Mouse (Mus musculus) kidney, embryonic 15.5 days (tissue): ENCODE results near the gene Cpsf4l. TPM values are rescaled to one million over a fixed set of nuclear protein-coding genes. Genes with fewer than 3 reads are reported as not detected.

Experiments
- ATAC-seq: fragments of 200-750 bp; cut with Nextera tagmentation; replicated peaks from 2 replicates; pipeline ENCODE4 v1.8.0; 2017; ENCODE audit warnings: moderate TSS enrichment; ENCODE audit not compliant: low FRiP score
- H3K27ac ChIP-seq: fragments of 300-500 bp; sonication (generic); 2 replicates; pipeline ENCODE4 v1.5.1; 2015; ENCODE audit warnings: mild to moderate bottlenecking, inconsistent platforms
- H3K27me3 ChIP-seq: fragments of 300-500 bp; sonication (generic); 2 replicates; pipeline ENCODE4 v1.6.1; 2015; ENCODE audit warnings: inconsistent platforms
- H3K36me3 ChIP-seq: fragments of 300-500 bp; sonication (generic); 2 replicates; pipeline ENCODE4 v1.6.1; 2015; ENCODE audit warnings: inconsistent platforms
- H3K4me1 ChIP-seq: fragments of 300-500 bp; sonication (generic); 2 replicates; pipeline ENCODE4 v1.6.1; 2015; ENCODE audit warnings: inconsistent platforms
- H3K4me2 ChIP-seq: fragments of 300-500 bp; sonication (generic); 2 replicates; pipeline ENCODE4 v1.6.1; 2015; ENCODE audit warnings: moderate library complexity, mild to moderate bottlenecking, inconsistent platforms
- H3K4me3 ChIP-seq: fragments of 300-500 bp; sonication (generic); replicated peaks from 2 replicates; pipeline ENCODE4 v1.5.1; 2015; ENCODE audit warnings: mild to moderate bottlenecking, inconsistent platforms
- H3K9ac ChIP-seq: fragments of 300-500 bp; sonication (generic); 2 replicates; pipeline ENCODE4 v1.6.1; 2015; ENCODE audit warnings: mild to moderate bottlenecking, inconsistent platforms
- H3K9me3 ChIP-seq: fragments of 300-500 bp; sonication (generic); replicated peaks from 2 replicates; pipeline ENCODE4 v1.6.1; 2016; ENCODE audit warnings: inconsistent platforms
- WGBS: fragments of 180-500 bp; shearing (Covaris S2); methylation state at CpG from one replicate; pipeline ENCODE4 v1.1.7; 2015; ENCODE audit warnings: mixed read lengths; 5-methylcytosine and 5-hydroxymethylcytosine counted together
- polyA plus RNA-seq: library from polyadenylated mRNA; unstranded; fragments of >200 nt; fragmentation: Nextera tagmentation; extraction: Ambion mirVana; gene quantifications from 2 replicates; pipeline ENCODE4 v1.2.1, GENCODE M21; 2015

The Cpsf4l gene
- polyA plus RNA-seq, 1 experiment from 2014 or later: 0.74 TPM

DNA sequence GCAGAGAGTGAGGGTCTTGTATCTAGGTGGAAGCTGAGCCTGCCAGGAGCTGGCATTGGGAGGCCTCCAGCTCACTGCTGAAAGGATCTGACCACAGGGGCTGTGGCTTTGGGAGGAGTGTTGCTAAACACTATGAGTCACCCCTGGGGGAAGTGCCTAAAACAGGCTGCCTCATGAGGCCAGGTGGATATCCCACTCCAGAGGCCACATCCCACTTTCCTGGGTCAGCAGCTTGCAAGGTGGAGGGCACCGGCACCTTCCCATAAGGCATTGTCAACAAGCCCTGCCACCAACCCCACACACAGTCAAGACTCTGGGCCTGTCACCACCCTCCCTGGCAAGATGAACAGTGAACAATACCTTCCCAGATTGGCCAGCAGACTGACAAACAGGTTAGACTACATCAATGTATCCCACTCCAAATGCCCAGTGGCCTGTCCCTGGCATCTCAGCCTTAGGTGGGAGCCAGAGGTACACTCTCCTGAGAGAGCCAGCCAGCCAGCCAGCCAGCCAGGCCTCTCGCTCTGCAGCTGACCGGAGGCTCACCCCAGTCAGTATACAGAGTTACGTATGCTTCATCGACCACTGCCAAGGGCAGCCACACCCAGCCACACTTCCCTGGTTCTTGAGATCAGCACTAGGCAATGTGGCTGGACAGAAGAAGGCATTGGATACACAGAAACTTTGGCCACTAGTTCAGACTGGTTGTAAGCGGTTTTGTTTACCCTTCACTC lies 24.0 kb upstream of the Cpsf4l start:
- ATAC-seq: peak; percentile 73
- peaks cover 99% of the 10 kb centered on the region for H3K4me1 ChIP-seq
- H3K9ac ChIP-seq: no peak overlapping the region
- H3K9me3 ChIP-seq: no peaks in the 10 kb centered on the region
- H3K27me3 ChIP-seq: no peaks in the 10 kb centered on the region
- H3K36me3 ChIP-seq: peaks cover 10% of the 10 kb centered on the region
- 0 out of 2 replicates have a peak overlapping the region, but pooled peaks have one; percentile 1 for H3K4me2 ChIP-seq
- no peak overlapping the region for H3K4me3 ChIP-seq
- WGBS: 45% methylated on average over 6 of the region's 6 CpGs
- peak overlapping the region; percentile 86 for H3K27ac ChIP-seq

DNA sequence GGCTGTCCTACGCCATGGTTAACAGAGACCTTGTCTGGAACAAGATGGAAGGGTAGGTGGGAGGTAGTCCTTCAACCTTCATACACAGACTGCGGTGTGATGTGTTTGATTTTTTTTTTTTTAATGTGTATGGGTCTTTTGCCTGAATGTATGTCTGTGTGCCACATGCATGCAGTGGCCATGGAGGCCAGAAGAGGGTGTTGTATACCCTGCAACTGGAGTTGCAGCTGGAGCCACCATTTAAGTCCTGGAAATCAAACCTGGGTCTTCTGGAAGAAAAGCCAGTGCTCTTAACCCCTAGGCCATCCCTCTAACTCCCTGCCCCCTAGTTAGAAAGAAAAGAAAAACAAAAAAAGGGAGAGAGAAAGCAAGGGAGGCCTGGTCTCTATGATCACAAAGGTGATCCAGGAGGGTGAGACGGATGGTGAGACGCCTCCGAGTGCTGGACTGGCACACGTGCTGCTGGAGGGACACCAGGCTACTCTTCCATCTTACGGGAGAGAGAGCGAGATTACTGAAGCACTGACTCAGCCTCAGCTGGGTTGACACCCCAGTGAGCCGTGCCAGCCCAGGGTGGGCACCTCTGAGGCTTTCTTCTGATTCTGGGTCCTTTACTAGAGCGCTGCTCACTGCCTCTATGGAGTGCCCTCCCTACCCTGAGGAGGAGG lies 22.3 kb upstream of the Cpsf4l start:
- Histone ChIP-seq H3K4me2 (no peak overlapping the region), H3K9me3 (no peaks in the 10 kb centered on the region), H3K9ac (no peak overlapping the region), H3K27me3 (no peaks in the 10 kb centered on the region), H3K4me3 (no peak overlapping the region), H3K36me3 (peaks cover 26% of the 10 kb centered on the region), H3K4me1 (peaks cover 100% of the 10 kb centered on the region), H3K27ac (0 out of 2 replicates have a peak overlapping the region, but pooled peaks have one; percentile 86)
- 87% methylated on average over 10 of the region's 10 CpGs for WGBS
- ATAC-seq: no peak

DNA sequence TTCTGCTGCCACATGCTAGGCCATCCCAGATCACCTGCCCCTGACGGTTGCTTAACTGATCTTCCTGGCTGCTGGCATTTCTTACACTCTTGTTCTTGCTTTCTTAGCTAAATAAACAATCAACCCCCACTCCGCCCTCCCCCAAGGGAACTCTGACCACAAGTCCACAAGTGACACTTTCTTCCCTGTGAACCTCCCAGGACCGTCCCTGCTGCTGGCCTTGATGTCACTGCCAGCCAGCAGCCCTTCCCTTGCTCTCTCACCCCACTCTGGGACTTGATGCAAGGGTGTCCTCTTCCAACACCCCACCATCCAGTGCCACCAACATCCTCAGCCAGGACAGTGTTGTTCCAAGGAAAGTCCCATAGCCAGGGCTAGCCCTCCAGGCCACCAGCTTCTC lies 21.1 kb upstream of the Cpsf4l start:
- 34% methylated on average over 3 of the region's 3 CpGs for WGBS
- Histone ChIP-seq H3K4me3 (no peak overlapping the region), H3K4me1 (peaks cover 100% of the 10 kb centered on the region)

DNA sequence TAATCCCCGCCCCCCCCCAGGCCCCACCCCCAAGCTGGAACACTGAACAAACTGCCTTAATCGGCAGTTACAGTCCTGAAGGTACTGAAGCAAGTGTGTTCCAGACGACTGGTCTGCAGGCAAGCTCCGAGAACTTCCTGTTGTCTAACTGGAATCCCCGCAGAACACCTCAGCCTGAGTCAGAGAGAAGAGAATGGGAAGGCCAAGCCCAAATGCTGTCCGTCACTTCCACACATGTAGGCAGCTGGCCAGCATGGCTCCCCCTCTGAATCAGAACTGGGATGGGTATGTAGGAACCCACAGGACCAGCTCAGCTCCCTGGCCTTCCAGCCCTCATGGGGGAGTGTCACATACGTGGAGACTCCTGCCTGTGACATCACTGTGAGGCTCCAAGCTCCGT lies 20.1 kb upstream of the Cpsf4l start:
- 26% methylated on average over 8 of the region's 8 CpGs for WGBS

More for the DNA sequence above, 21.1 kb upstream of the Cpsf4l start:
- no peaks in the 10 kb centered on the region for H3K27me3 ChIP-seq
- H3K27ac ChIP-seq: peak overlapping the region; percentile 84; the same call in 1 of the 2 replicates
- ATAC-seq: no peak
- no peaks in the 10 kb centered on the region for H3K9me3 ChIP-seq
- H3K9ac ChIP-seq: no peak overlapping the region
- H3K36me3 ChIP-seq: peaks cover 36% of the 10 kb centered on the region
- no peak overlapping the region for H3K4me2 ChIP-seq

DNA sequence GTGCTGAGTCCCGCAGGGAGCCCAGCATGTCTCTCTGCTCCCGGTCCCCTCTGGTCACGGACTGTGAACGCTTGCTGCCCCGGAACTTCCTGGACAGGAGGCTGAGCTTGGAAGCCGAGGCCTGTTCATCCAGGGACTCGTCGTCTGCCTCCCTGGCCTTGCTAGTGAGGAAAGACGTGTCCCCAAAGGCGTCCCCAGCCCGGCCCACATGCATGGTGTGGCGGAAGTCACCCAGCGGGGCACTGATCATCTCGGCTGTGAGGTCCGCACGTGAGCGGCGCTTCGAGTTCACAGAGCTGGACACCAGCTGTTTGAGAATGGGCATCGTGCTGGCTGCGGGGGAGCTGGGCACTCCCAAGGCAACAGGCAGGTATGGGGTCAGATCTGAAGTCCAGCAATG lies 19.4 kb upstream of the Cpsf4l start:
- peaks cover 48% of the 10 kb centered on the region for H3K36me3 ChIP-seq
- H3K27ac ChIP-seq: peak overlapping the region; percentile 84
- no peaks in the 10 kb centered on the region for H3K9me3 ChIP-seq
- 60% methylated on average over 21 of the region's 21 CpGs for WGBS
- H3K9ac ChIP-seq: no peak overlapping the region
- H3K4me3 ChIP-seq: no peak overlapping the region
- H3K27me3 ChIP-seq: no peaks in the 10 kb centered on the region
- no peak for ATAC-seq
- H3K4me2 ChIP-seq: no peak overlapping the region
- peaks cover 92% of the 10 kb centered on the region for H3K4me1 ChIP-seq

More for the DNA sequence above, 20.1 kb upstream of the Cpsf4l start:
- Histone ChIP-seq H3K4me3 (no peak overlapping the region), H3K27me3 (no peaks in the 10 kb centered on the region), H3K9me3 (no peaks in the 10 kb centered on the region), H3K4me1 (peaks cover 98% of the 10 kb centered on the region), H3K9ac (no peak overlapping the region), H3K27ac (peak overlapping the region; percentile 84), H3K4me2 (no peak overlapping the region), H3K36me3 (peaks cover 43% of the 10 kb centered on the region)
- no peak for ATAC-seq

DNA sequence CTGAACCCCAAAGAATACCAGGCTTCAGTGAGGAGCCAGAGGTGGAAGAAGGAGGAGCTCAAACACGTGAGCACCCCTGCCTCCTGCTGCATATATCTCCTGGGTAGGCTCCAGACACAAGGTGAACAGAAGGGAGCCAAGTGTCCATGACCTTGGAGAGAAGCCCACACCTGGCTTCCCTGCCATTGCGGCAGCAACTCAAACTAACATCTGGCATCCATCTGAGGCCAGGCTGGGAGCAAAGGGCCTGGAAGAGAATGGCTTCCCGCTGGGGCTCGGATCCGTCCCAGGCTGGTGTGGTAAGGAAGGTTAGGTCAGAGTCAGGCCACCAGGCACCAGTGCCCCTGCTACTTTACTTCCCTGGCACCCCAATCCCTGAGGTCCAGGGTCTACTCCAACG lies 18.2 kb upstream of the Cpsf4l start:
- H3K4me2 ChIP-seq: no peak overlapping the region
- no peak overlapping the region for H3K9ac ChIP-seq
- H3K27ac ChIP-seq: peak overlapping the region; percentile 84
- H3K4me3 ChIP-seq: no peak overlapping the region
- H3K9me3 ChIP-seq: no peaks in the 10 kb centered on the region
- ATAC-seq: no peak
- peaks cover 48% of the 10 kb centered on the region for H3K36me3 ChIP-seq
- 54% methylated on average over 6 of the region's 6 CpGs for WGBS
- H3K27me3 ChIP-seq: no peaks in the 10 kb centered on the region
- peaks cover 79% of the 10 kb centered on the region for H3K4me1 ChIP-seq

DNA sequence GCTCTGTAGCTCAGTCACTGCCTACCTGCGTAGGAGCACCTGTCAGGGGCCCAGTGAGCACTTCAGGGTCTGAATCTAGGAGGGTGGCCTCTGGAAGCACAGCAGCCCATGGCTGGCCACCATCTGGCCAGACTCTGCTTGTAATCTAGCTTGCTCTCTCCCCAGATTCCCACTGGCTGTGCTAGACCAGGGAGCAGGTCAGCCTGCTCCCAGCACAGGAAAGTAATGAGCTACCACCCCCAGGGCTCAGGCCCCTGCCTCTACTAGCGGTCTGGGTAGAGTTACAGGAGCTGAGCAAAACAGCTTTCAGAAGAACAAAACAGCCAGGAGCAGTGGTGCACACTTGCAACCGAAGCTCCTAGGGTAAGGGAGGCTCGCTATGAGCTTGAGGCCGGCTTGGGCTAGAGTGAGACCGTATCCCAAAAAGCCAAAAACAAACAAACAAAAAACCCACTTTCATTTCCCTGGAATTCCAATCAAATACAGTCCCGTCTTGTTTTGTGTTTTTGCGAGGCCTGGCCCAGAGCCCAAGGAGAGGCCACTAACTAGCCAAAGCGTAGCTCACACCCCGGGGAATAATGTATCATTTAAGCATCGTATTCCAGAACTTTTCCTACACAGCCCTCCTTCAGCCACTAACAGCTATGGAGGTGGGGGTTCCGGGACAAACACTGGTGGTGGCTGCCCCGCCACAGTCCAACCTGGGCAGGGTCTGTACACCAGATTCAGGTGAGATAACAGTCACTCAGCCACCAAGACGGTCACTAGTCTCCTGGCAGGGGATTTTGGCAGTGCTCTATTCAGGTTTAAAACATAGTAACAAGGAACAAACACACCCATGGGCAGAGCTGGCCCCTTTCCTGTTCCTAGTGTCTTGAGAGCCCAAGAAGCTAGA lies 17.4 kb upstream of the Cpsf4l start:
- Histone ChIP-seq H3K27ac (peak overlapping the region; percentile 84), H3K9me3 (no peaks in the 10 kb centered on the region), H3K4me1 (peaks cover 78% of the 10 kb centered on the region), H3K4me3 (no peak overlapping the region), H3K36me3 (peaks cover 48% of the 10 kb centered on the region), H3K9ac (no peak overlapping the region), H3K27me3 (no peaks in the 10 kb centered on the region), H3K4me2 (no peak overlapping the region)
- WGBS: 55% methylated on average over 14 of the region's 14 CpGs
- ATAC-seq: no peak

DNA sequence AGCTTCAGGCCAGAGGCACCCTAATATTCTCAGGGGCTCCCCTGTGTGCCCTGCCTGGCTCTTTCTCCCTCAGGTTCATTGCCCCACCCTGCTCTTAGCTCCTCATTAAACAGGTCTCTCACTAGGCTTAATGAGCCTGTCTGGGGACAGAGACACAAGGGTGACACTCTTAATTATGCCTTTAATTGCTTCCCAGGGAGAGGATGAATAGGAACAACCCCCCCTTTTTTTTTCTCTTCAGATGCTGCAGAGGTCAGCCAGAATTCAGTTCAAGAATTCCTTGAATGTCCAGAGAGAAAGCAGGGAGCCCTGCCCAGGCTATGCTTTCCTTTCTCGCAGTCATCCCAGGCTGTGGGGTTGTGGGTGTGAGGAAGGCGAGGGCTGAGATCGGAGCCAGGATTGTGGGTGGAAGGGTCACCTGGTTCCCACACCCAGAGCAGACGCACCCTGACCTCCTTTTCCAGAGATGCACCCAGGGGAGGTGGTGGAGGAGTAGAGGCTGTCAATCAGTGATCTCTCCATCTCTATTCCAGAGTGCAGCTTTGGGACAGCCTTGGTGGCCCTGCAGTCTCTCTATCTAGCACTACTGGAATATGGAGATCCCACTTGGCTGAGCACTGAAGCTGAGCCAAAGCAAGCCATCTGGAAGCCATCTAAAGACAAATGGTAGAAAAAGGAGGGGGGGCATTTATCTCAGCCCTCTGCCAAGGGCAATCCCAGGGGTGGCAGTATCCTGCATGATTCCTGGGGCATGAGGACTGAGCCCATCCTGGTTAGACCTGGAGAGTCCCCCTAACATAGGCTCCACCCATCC lies 15.6 kb upstream of the Cpsf4l start:
- H3K4me3 ChIP-seq: no peak overlapping the region
- 56% methylated on average over 4 of the region's 4 CpGs for WGBS
- peak overlapping the region; percentile 61 for H3K27ac ChIP-seq
- no peaks in the 10 kb centered on the region for H3K9me3 ChIP-seq
- no peaks in the 10 kb centered on the region for H3K27me3 ChIP-seq
- no peak overlapping the region for H3K9ac ChIP-seq
- no peak overlapping the region for H3K4me2 ChIP-seq
- peak; percentile 52 for ATAC-seq
- H3K36me3 ChIP-seq: peaks cover 48% of the 10 kb centered on the region
- peaks cover 60% of the 10 kb centered on the region for H3K4me1 ChIP-seq

DNA sequence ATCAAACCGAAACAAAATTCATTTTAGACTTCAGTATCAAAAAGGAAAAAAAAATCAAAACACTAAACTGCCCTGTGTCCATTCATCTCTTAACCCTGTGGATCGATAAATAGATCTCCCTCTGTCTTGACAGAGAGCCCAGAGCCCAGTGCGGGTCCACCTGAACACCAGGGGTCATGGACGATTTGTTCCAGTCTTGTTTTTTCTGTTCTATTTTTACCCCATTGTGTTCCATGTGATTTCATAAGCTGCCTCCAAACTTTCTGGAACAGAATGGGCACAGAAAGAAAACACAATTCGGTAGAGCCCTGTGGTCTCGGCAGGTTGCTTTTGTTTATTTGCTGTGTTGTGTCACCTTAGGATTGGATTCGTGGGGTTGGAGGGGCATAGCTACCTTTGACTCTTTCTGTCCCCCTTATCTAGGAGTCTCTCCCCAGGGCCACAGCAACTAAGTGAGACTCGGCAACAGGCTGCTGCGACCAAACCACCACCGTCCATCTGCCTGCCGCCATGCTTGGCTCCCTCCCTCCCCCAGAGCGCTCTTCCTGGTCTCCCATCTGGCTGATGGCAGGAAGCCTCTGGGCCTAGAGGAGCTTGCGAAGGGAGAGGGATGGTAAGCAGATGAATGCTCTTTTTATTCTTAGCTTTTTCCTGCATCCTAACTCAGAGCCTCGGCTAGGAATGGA lies 12.7 kb upstream of the Cpsf4l start:
- ATAC-seq: no peak
- Histone ChIP-seq H3K36me3 (peaks cover 29% of the 10 kb centered on the region), H3K4me2 (no peak overlapping the region)

DNA sequence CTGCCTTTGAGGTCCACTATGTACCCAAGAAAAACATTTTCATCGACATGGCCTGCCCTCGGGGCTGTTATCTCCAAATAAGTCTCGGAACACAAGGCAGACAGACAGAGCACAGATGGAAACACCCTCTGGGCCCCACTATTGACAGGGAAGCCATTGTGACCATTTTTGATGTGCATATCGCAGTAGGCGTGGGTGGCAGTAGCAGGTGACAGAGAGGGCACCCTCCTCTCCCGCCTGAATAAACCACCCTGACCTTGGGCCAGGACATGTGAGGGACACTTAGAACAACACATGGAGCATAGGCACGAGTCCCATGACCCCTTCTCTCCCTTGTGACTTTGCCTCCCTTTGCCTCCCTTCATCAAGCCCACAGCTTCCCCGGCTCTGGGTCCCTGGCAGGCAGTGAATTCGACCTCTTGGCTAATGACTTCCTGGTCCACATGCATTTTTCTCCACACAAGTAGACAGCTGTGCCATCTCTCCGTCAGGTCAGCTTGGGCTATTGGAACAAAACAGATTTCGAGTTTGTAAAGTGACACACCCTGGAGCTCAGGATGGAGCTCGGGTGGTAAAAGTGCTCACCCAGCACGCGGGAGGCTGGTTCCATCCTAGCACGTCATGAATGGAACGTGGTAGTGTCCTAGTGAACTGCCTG lies 8.1 kb upstream of the Cpsf4l start:
- WGBS: 40% methylated on average over 16 of the region's 16 CpGs
- Histone ChIP-seq H3K4me3 (no peak overlapping the region), H3K27me3 (no peaks in the 10 kb centered on the region), H3K36me3 (no peaks in the 10 kb centered on the region), H3K9ac (no peak overlapping the region), H3K9me3 (no peaks in the 10 kb centered on the region), H3K27ac (no peak overlapping the region), H3K4me1 (peaks cover 25% of the 10 kb centered on the region), H3K4me2 (no peak overlapping the region)
- ATAC-seq: no peak

More for the DNA sequence above, 12.7 kb upstream of the Cpsf4l start:
- 60% methylated on average over 14 of the region's 14 CpGs for WGBS
- no peaks in the 10 kb centered on the region for H3K27me3 ChIP-seq
- no peak overlapping the region for H3K4me3 ChIP-seq
- H3K9ac ChIP-seq: no peak overlapping the region
- peaks cover 37% of the 10 kb centered on the region for H3K4me1 ChIP-seq
- H3K27ac ChIP-seq: peak overlapping the region; percentile 38; the same call in 1 of the 2 replicates
- H3K9me3 ChIP-seq: no peaks in the 10 kb centered on the region
